Comparison of ENCODE assay signal across 9 mouse cellular contexts in genomic region chr3:61185789-61186188, GRCm38 (mm10).
DNase-seq lines count a peak whose midpoint lies in the region; ATAC-seq and TF ChIP-seq lines count a peak whose summit lies in the region.
"Had no signal": no experiment of that assay in that cellular context is flagged by ENCODE, and none has a peak within 500 bp of the region (broad histone marks: within the 10 kb centered on the region; RNA-seq: fewer than 3 reads in every experiment).

No protein-coding gene starts in this region.

- H3K9ac ChIP-seq in forebrain, postnatal 0 days: no peak overlapping the region
- no peak overlapping the region for H3K9ac ChIP-seq in forebrain, embryonic 11.5 days (ENCODE audit: low read length)
- H3K9ac ChIP-seq: hindbrain, embryonic 15.5 days had no signal

- H3K27ac ChIP-seq in forebrain, postnatal 0 days (ENCODE audit: low read depth, low read length): no peak overlapping the region
- no peak overlapping the region for H3K27ac ChIP-seq in forebrain, embryonic 11.5 days (ENCODE audit: low read depth, low read length)
- H3K27ac ChIP-seq in layer of hippocampus, adult 2 months: no peak overlapping the region
- H3K27ac ChIP-seq: hindbrain, embryonic 15.5 days had no signal

- H3K27me3 ChIP-seq in forebrain, postnatal 0 days (ENCODE audit: insufficient read depth, low read length): no peaks in the 10 kb centered on the region
- H3K27me3 ChIP-seq in forebrain, embryonic 11.5 days (ENCODE audit: control insufficient read depth, insufficient read depth, low read length): no peaks in the 10 kb centered on the region
- H3K27me3 ChIP-seq: hindbrain, embryonic 15.5 days had no signal

- no peaks in the 10 kb centered on the region for H3K4me1 ChIP-seq in forebrain, postnatal 0 days (ENCODE audit: insufficient read depth)
- no peaks in the 10 kb centered on the region for H3K4me1 ChIP-seq in forebrain, embryonic 11.5 days (replicated peaks; ENCODE audit: control insufficient read depth, insufficient read depth, low read length)
- H3K4me1 ChIP-seq: hindbrain, embryonic 15.5 days had no signal

- peak; percentile 38; the same call in 1 of the 2 replicates for ATAC-seq in forebrain, postnatal 0 days
- no peak for ATAC-seq in forebrain, embryonic 11.5 days (replicated peaks; ENCODE audit: low FRiP score)
- 0 out of 2 replicates have a peak, but pooled peaks have one; percentile 42 for ATAC-seq in megakaryocyte progenitor cell, adult 5-6 weeks (replicated peaks; ENCODE audit: poor library complexity)
- ATAC-seq in monocyte, adult 5-6 weeks (replicated peaks; ENCODE audit: insufficient number of reproducible peaks, low FRiP score, low TSS enrichment, poor library complexity, severe bottlenecking): no peak

- no peak overlapping the region for H3K4me3 ChIP-seq in forebrain, postnatal 0 days (ENCODE audit: low read depth, low read length)
- H3K4me3 ChIP-seq in forebrain, embryonic 11.5 days (ENCODE audit: low read depth, low read length): no peak overlapping the region
- H3K4me3 ChIP-seq in layer of hippocampus, adult 2 months: no peak overlapping the region
- H3K4me3 ChIP-seq: hindbrain, embryonic 15.5 days had no signal

- TF ChIP-seq CTCF in forebrain, postnatal 0 days (IDR thresholded peaks at IDR 0.05; ENCODE audit: low read depth): peak; percentile 52
- peak; percentile 73 for TF ChIP-seq CTCF in layer of hippocampus, adult 2 months (conservative IDR thresholded peaks at IDR 0.05)

- peak; percentile 16 for DNase-seq in forebrain, postnatal 0 days
- no peak for DNase-seq in forebrain, embryonic 11.5 days (ENCODE audit: low spot score)
- peak in 1 of 2 experiments; percentile 11 for DNase-seq in layer of hippocampus, adult 2 months (ENCODE audit: low spot score in 2 of 2)
- no peak for DNase-seq in layer of hippocampus, postnatal 36 days
- peak; percentile 6 to 14 for DNase-seq in urinary bladder, adult 18-20 months (ENCODE audit: low spot score in 2 of 2)
- no peak for DNase-seq in urinary bladder, adult 2 months (ENCODE audit: low spot score)

- H3K4me2 ChIP-seq in forebrain, postnatal 0 days (ENCODE audit: low read depth): no peak overlapping the region
- H3K4me2 ChIP-seq in forebrain, embryonic 11.5 days (ENCODE audit: low read depth, low read length, severe bottlenecking): no peak overlapping the region
- H3K4me2 ChIP-seq: hindbrain, embryonic 15.5 days had no signal

- 10% methylated on average over 1 of the region's 1 CpGs for WGBS in forebrain, postnatal 0 days
- 23% methylated on average over 1 of the region's 1 CpGs for whole genome bisulfite sequencing in forebrain, embryonic 11.5 days

- no peaks in the 10 kb centered on the region for H3K9me3 ChIP-seq in forebrain, postnatal 0 days (ENCODE audit: low read length)
- H3K9me3 ChIP-seq in forebrain, embryonic 11.5 days (ENCODE audit: control insufficient read depth, low read length): no peaks in the 10 kb centered on the region
- H3K9me3 ChIP-seq: hindbrain, embryonic 15.5 days had no signal

- no peaks in the 10 kb centered on the region for H3K36me3 ChIP-seq in forebrain, postnatal 0 days (ENCODE audit: insufficient read depth)
- no peaks in the 10 kb centered on the region for H3K36me3 ChIP-seq in forebrain, embryonic 11.5 days (ENCODE audit: control insufficient read depth, insufficient read depth, low read length)
- H3K36me3 ChIP-seq: hindbrain, embryonic 15.5 days had no signal

Comparison
In these comparisons a context has a peak if more than half of its experiments do, and no peak if none do; other contexts are left out.
1. ATAC-seq: peak in forebrain, postnatal 0 days (single experiment) and megakaryocyte progenitor cell, adult 5-6 weeks (single experiment); none in forebrain, embryonic 11.5 days (single experiment) and monocyte, adult 5-6 weeks (single experiment).
2. DNase-seq: peak in forebrain, postnatal 0 days (single experiment) and urinary bladder, adult 18-20 months (2 of 2); none in forebrain, embryonic 11.5 days (single experiment), layer of hippocampus, postnatal 36 days (0 of 2) and urinary bladder, adult 2 months (single experiment).